Mouse (Mus musculus): Measurements from ENCODE around the gene Mgea5. TPM values are rescaled to one million over a fixed set of nuclear protein-coding genes. Genes with fewer than 3 reads are reported as not detected.
A peak's percentile ranks its signal among the peaks of the same experiment; 100 is the strongest.

The Mgea5 gene
- polyA plus RNA-seq, 1 experiment: 27.3 TPM

DNA sequence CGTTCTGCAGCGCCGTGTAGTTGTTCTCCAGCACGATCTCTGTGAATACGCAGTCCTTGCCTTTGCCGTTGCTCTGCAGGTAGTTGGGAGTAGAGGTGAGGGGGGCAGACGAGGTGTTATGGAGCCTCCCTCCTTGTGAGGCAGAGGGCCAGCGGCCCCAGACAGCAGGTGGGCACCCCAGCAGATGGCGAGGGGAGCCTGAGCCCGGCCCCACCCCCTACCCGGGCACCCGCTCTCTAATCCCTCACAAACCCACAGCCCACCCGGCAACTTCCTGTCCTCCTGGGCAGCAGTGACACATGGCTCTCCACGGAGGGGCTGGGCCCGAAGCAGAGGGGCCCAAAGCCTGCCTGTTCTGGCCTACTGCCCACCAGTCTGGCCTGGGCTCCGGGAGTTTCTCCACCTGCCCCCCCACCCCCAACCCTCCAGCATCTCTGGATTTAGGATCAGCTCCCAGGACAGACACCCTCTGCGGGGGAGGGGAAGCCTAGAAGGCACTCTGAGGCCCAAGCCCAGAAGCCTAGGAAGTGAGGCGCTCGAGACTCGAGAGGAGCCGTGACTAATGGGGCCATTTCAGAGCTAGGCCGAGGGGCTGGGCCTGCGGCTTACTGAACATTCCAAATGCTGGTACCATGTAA lies 46.3 kb downstream of the Mgea5 start:
- WGBS: 38% methylated on average over 23 of the region's 23 CpGs
- no peaks in the 10 kb centered on the region for H3K4me1 ChIP-seq (ENCODE audit: control insufficient read depth, insufficient read depth, low read length)
- H3K4me3 ChIP-seq (ENCODE audit: insufficient read depth, low read depth, low read length): no peak overlapping the region
- TF ChIP-seq CTCF (conservative IDR thresholded peaks at IDR 0.05; ENCODE audit: insufficient read depth, insufficient read length, low read depth, low read length) (no peak), POLR2A (IDR thresholded peaks at IDR 0.05; ENCODE audit: low read depth, low read length) (no peak)
- H3K27ac ChIP-seq (ENCODE audit: insufficient read depth, low read depth, low read length): no peak overlapping the region
- H3K27me3 ChIP-seq (replicated peaks; ENCODE audit: control insufficient read depth, insufficient read depth, low read length): peaks cover 7% of the 10 kb centered on the region
- H3K36me3 ChIP-seq (ENCODE audit: control insufficient read depth, insufficient read depth, low read length): no peaks in the 10 kb centered on the region
- no peak for DNase-seq

GRCm38 (mm10) chr19:45736855-45737207 lies 46.8 kb downstream of the Mgea5 start:
- TF ChIP-seq CTCF (conservative IDR thresholded peaks at IDR 0.05; ENCODE audit: insufficient read depth, insufficient read length, low read depth, low read length) (no peak), POLR2A (IDR thresholded peaks at IDR 0.05; ENCODE audit: low read depth, low read length) (no peak)
- Histone ChIP-seq H3K27ac (ENCODE audit: insufficient read depth, low read depth, low read length) (no peak overlapping the region), H3K36me3 (ENCODE audit: control insufficient read depth, insufficient read depth, low read length) (no peaks in the 10 kb centered on the region), H3K4me1 (ENCODE audit: control insufficient read depth, insufficient read depth, low read length) (no peaks in the 10 kb centered on the region), H3K4me3 (ENCODE audit: insufficient read depth, low read depth, low read length) (no peak overlapping the region), H3K27me3 (replicated peaks; ENCODE audit: control insufficient read depth, insufficient read depth, low read length) (peaks cover 3% of the 10 kb centered on the region)
- WGBS: 7% methylated on average over 28 of the region's 28 CpGs
- DNase-seq: peak; percentile 43

- Histone ChIP-seq H3K36me3 (ENCODE audit: control insufficient read depth, insufficient read depth, low read length) (no peaks in the 10 kb centered on the region), H3K27me3 (replicated peaks; ENCODE audit: control insufficient read depth, insufficient read depth, low read length) (peaks cover 2% of the 10 kb centered on the region; the same call in 1 of the 2 replicates), H3K4me1 (ENCODE audit: control insufficient read depth, insufficient read depth, low read length) (no peaks in the 10 kb centered on the region), H3K27ac (ENCODE audit: insufficient read depth, low read depth, low read length) (no peak overlapping the region), H3K4me3 (ENCODE audit: insufficient read depth, low read depth, low read length) (no peak overlapping the region)
- TF ChIP-seq POLR2A (IDR thresholded peaks at IDR 0.05; ENCODE audit: low read depth, low read length) (no peak), CTCF (conservative IDR thresholded peaks at IDR 0.05; ENCODE audit: insufficient read depth, insufficient read length, low read depth, low read length) (no peak)
- no peak for DNase-seq
- 78% methylated on average over 1 of the region's 1 CpGs for WGBS
Measured at GRCm38 (mm10) chr19:45736241-45736640, 47.4 kb downstream of the Mgea5 start.

- DNase-seq: no peak
- Histone ChIP-seq H3K27me3 (replicated peaks; ENCODE audit: control insufficient read depth, insufficient read depth, low read length) (peaks cover 2% of the 10 kb centered on the region; the same call in 1 of the 2 replicates), H3K27ac (ENCODE audit: insufficient read depth, low read depth, low read length) (no peak overlapping the region), H3K4me1 (ENCODE audit: control insufficient read depth, insufficient read depth, low read length) (no peaks in the 10 kb centered on the region), H3K4me3 (ENCODE audit: insufficient read depth, low read depth, low read length) (no peak overlapping the region), H3K36me3 (ENCODE audit: control insufficient read depth, insufficient read depth, low read length) (no peaks in the 10 kb centered on the region)
- TF ChIP-seq CTCF (conservative IDR thresholded peaks at IDR 0.05; ENCODE audit: insufficient read depth, insufficient read length, low read depth, low read length): no peak
- TF ChIP-seq POLR2A (IDR thresholded peaks at IDR 0.05; ENCODE audit: low read depth, low read length): no peak
- 51% methylated on average over 7 of the region's 7 CpGs for WGBS
Measured at GRCm38 (mm10) chr19:45734762-45735161, 48.9 kb downstream of the Mgea5 start.

- no peak for DNase-seq
- no peaks in the 10 kb centered on the region for H3K4me1 ChIP-seq (ENCODE audit: control insufficient read depth, insufficient read depth, low read length)
- TF ChIP-seq POLR2A (IDR thresholded peaks at IDR 0.05; ENCODE audit: low read depth, low read length) (no peak), CTCF (conservative IDR thresholded peaks at IDR 0.05; ENCODE audit: insufficient read depth, insufficient read length, low read depth, low read length) (no peak)
- H3K27ac ChIP-seq (ENCODE audit: insufficient read depth, low read depth, low read length): no peak overlapping the region
- H3K27me3 ChIP-seq (replicated peaks; ENCODE audit: control insufficient read depth, insufficient read depth, low read length): peaks cover 2% of the 10 kb centered on the region; the same call in 1 of the 2 replicates
- no peak overlapping the region for H3K4me3 ChIP-seq (ENCODE audit: insufficient read depth, low read depth, low read length)
- H3K36me3 ChIP-seq (ENCODE audit: control insufficient read depth, insufficient read depth, low read length): no peaks in the 10 kb centered on the region
- 81% methylated on average over 5 of the region's 5 CpGs for WGBS
Measured at GRCm38 (mm10) chr19:45734191-45734590, 49.4 kb downstream of the Mgea5 start.

- H3K4me3 ChIP-seq (ENCODE audit: insufficient read depth, low read depth, low read length): no peak overlapping the region
- no peak for TF ChIP-seq CTCF (conservative IDR thresholded peaks at IDR 0.05; ENCODE audit: insufficient read depth, insufficient read length, low read depth, low read length)
- no peak for TF ChIP-seq POLR2A (IDR thresholded peaks at IDR 0.05; ENCODE audit: low read depth, low read length)
Measured at GRCm38 (mm10) chr19:45733564-45733963, 50.1 kb downstream of the Mgea5 start.

GRCm38 (mm10) chr19:45731658-45732057 lies 52.0 kb downstream of the Mgea5 start:
- H3K27me3 ChIP-seq (replicated peaks; ENCODE audit: control insufficient read depth, insufficient read depth, low read length): no peaks in the 10 kb centered on the region
- DNase-seq: no peak
- no peaks in the 10 kb centered on the region for H3K4me1 ChIP-seq (ENCODE audit: control insufficient read depth, insufficient read depth, low read length)
- no peaks in the 10 kb centered on the region for H3K36me3 ChIP-seq (ENCODE audit: control insufficient read depth, insufficient read depth, low read length)
- 96% methylated on average over 7 of the region's 7 CpGs for WGBS
- H3K27ac ChIP-seq (ENCODE audit: insufficient read depth, low read depth, low read length): no peak overlapping the region
- no peak overlapping the region for H3K4me3 ChIP-seq (ENCODE audit: insufficient read depth, low read depth, low read length)
- no peak for TF ChIP-seq CTCF (conservative IDR thresholded peaks at IDR 0.05; ENCODE audit: insufficient read depth, insufficient read length, low read depth, low read length)
- no peak for TF ChIP-seq POLR2A (IDR thresholded peaks at IDR 0.05; ENCODE audit: low read depth, low read length)

More at GRCm38 (mm10) chr19:45733564-45733963, 50.1 kb downstream of the Mgea5 start:
- DNase-seq: no peak
- WGBS: 57% methylated on average over 10 of the region's 10 CpGs
- Histone ChIP-seq H3K27ac (ENCODE audit: insufficient read depth, low read depth, low read length) (no peak overlapping the region), H3K4me1 (ENCODE audit: control insufficient read depth, insufficient read depth, low read length) (no peaks in the 10 kb centered on the region), H3K27me3 (replicated peaks; ENCODE audit: control insufficient read depth, insufficient read depth, low read length) (peaks cover 2% of the 10 kb centered on the region; the same call in 1 of the 2 replicates), H3K36me3 (ENCODE audit: control insufficient read depth, insufficient read depth, low read length) (no peaks in the 10 kb centered on the region)
